Mouse (Mus musculus): ENCODE measurements around the gene Olfr1145.

- TF ChIP-seq EP300 (IDR thresholded peaks at IDR 0.05; ENCODE audit: low read length) (no peak), MAFK (IDR thresholded peaks at IDR 0.05; ENCODE audit: insufficient replicate concordance, low read length) (no peak), ELF1 (IDR thresholded peaks at IDR 0.05; ENCODE audit: low read depth, low read length) (no peak), CTCF (conservative IDR thresholded peaks at IDR 0.05 in 1 of 2, IDR thresholded peaks at IDR 0.05 in 1 of 2; ENCODE audit: low read depth in 2 of 2, low read length in 2 of 2) (no peak), CHD2 (IDR thresholded peaks at IDR 0.05; ENCODE audit: low read length) (no peak)
Observed at GRCm38 (mm10) chr2:87830233-87830632, 20.6 kb downstream of the Olfr1145 start, which contains the start of gene Olfr1148.

Measured in CH12.LX (cell line).